Mouse (Mus musculus) c-Kit-positive CD71-positive TER-119-positive erythroid progenitor cells, embryonic 14.5 days (primary cell): ENCODE data around the gene Gm49486.

Source experiments
- DNase-seq: peaks from one replicate; pipeline ENCODE4 v3.0.0-alpha.2; 2013; ENCODE audit warnings: low spot score

The Gm49486 gene

GRCm38 (mm10) chr15:79229058-79229821 is at the start of gene Gm49486, which contains the start of gene Pick1:
Gene Gm49486, plus strand, starts transcription at chr15:79229391.
Gene Pick1, plus strand, starts transcription at chr15:79229173.
- DNase-seq: peak; percentile 83

GRCm38 (mm10) chr15:79185213-79185612 is 44.0 kb upstream of the Gm49486 start:
- DNase-seq: no peak

GRCm38 (mm10) chr15:79187819-79188218 is 41.4 kb upstream of the Gm49486 start:
- DNase-seq: no peak

GRCm38 (mm10) chr15:79191426-79191825 is 37.8 kb upstream of the Gm49486 start:
- DNase-seq: no peak

GRCm38 (mm10) chr15:79192450-79192849 is 36.7 kb upstream of the Gm49486 start:
- DNase-seq: no peak

GRCm38 (mm10) chr15:79192885-79193845 is 36.0 kb upstream of the Gm49486 start:
- DNase-seq: no peak

- DNase-seq: no peak
Measured at GRCm38 (mm10) chr15:79194048-79194447, 35.1 kb upstream of the Gm49486 start.

GRCm38 (mm10) chr15:79194946-79195345 is 34.2 kb upstream of the Gm49486 start:
- DNase-seq: no peak

GRCm38 (mm10) chr15:79195492-79195891 is 33.7 kb upstream of the Gm49486 start:
- no peak for DNase-seq

- no peak for DNase-seq
Measured at GRCm38 (mm10) chr15:79199390-79199976, 29.7 kb upstream of the Gm49486 start.

- no peak for DNase-seq
Measured at GRCm38 (mm10) chr15:79201491-79202150, 27.6 kb upstream of the Gm49486 start.

- DNase-seq: no peak
Measured at GRCm38 (mm10) chr15:79202575-79202974, 26.6 kb upstream of the Gm49486 start.

GRCm38 (mm10) chr15:79208211-79208610 is 21.0 kb upstream of the Gm49486 start:
- DNase-seq: no peak

GRCm38 (mm10) chr15:79208758-79209439 is 20.3 kb upstream of the Gm49486 start:
- no peak for DNase-seq

GRCm38 (mm10) chr15:79210357-79210756 is 18.8 kb upstream of the Gm49486 start:
- no peak for DNase-seq

- no peak for DNase-seq
Measured at GRCm38 (mm10) chr15:79212750-79213446, 16.3 kb upstream of the Gm49486 start.

- no peak for DNase-seq
Measured at GRCm38 (mm10) chr15:79213591-79213990, 15.6 kb upstream of the Gm49486 start.

GRCm38 (mm10) chr15:79216191-79216590 is 13.0 kb upstream of the Gm49486 start:
- DNase-seq: no peak

GRCm38 (mm10) chr15:79219572-79219971 is 9.6 kb upstream of the Gm49486 start:
- DNase-seq: no peak

GRCm38 (mm10) chr15:79223641-79224040 is 5.5 kb upstream of the Gm49486 start:
- no peak for DNase-seq

GRCm38 (mm10) chr15:79224685-79225084 is 4.5 kb upstream of the Gm49486 start:
- DNase-seq: peak; percentile 76
